Mouse (Mus musculus): ENCODE results near the gene Slc7a6.
"Not testable (repeated sequence)": the region's sequence is repeated elsewhere in the genome, so short reads cannot be mapped to it uniquely, and the experiment has no call there.

Gene Slc7a6

GRCm38 (mm10) chr8:106189162-106189561 is 20.5 kb downstream of the Slc7a6 start:
- DNase-seq = no peak

GRCm38 (mm10) chr8:106191639-106192038 is 23.0 kb downstream of the Slc7a6 start:
- DNase-seq = no peak

GRCm38 (mm10) chr8:106193162-106193561 is 24.5 kb downstream of the Slc7a6 start:
- DNase-seq = no peak

GRCm38 (mm10) chr8:106194062-106194461 is 25.4 kb downstream of the Slc7a6 start:
- no peak for DNase-seq

GRCm38 (mm10) chr8:106198741-106199140 is 30.1 kb downstream of the Slc7a6 start:
- DNase-seq = peak; percentile 37

- not testable (repeated sequence) for DNase-seq
Observed at GRCm38 (mm10) chr8:106199596-106199995, 30.9 kb downstream of the Slc7a6 start.

- no peak for DNase-seq
Observed at GRCm38 (mm10) chr8:106210035-106210731, 41.5 kb downstream of the Slc7a6 start.

GRCm38 (mm10) chr8:106210821-106211345 is 42.2 kb downstream of the Slc7a6 start, which contains the start of the genes Slc7a6os and Prmt7:
Gene Slc7a6os, minus strand, starts transcription at chr8:106210935.
Gene Prmt7, plus strand, starts transcription at chr8:106210936.
- DNase-seq = peak; percentile 94

GRCm38 (mm10) chr8:106211421-106211820 is 42.8 kb downstream of the Slc7a6 start:
- no peak for DNase-seq

GRCm38 (mm10) chr8:106213959-106214358 is 45.3 kb downstream of the Slc7a6 start:
- no peak for DNase-seq

GRCm38 (mm10) chr8:106219620-106220019 is 51.0 kb downstream of the Slc7a6 start:
- DNase-seq = no peak

GRCm38 (mm10) chr8:106226589-106226988 is 57.9 kb downstream of the Slc7a6 start:
- DNase-seq = peak; percentile 49

GRCm38 (mm10) chr8:106231536-106231935 is 62.9 kb downstream of the Slc7a6 start:
- no peak for DNase-seq

- no peak for DNase-seq
Observed at GRCm38 (mm10) chr8:106232751-106233150, 64.1 kb downstream of the Slc7a6 start.

- DNase-seq = no peak
Observed at GRCm38 (mm10) chr8:106234567-106235261, 66.1 kb downstream of the Slc7a6 start.

- DNase-seq = no peak
Observed at GRCm38 (mm10) chr8:106237106-106237505, 68.4 kb downstream of the Slc7a6 start.
